Mouse (Mus musculus) forebrain, embryonic 10.5 days (tissue): ENCODE measurements around the gene Pnpo. TPM values are rescaled to one million over a fixed set of nuclear protein-coding genes. Genes with fewer than 3 reads are reported as not detected.

Source experiments
- DNase-seq: peaks from one replicate; pipeline ENCODE4 v3.0.0-alpha.2; 2017; ENCODE audit warnings: low spot score; ENCODE audit errors: extremely low spot score
- H3K27ac ChIP-seq: fragments of 300-500 bp; sonication (generic); 2 replicates; pipeline ENCODE4 v1.5.1; 2016; ENCODE audit warnings: mild to moderate bottlenecking
- H3K27me3 ChIP-seq: fragments of 300-500 bp; sonication (generic); 2 replicates; pipeline ENCODE4 v1.6.1; 2016; ENCODE audit warnings: mild to moderate bottlenecking; ENCODE audit not compliant: poor library complexity, severe bottlenecking
- H3K36me3 ChIP-seq: fragments of 300-500 bp; sonication (generic); replicated peaks from 2 replicates; pipeline ENCODE4 v1.6.1; 2016; ENCODE audit warnings: mild to moderate bottlenecking, moderate library complexity
- H3K4me1 ChIP-seq: fragments of 300-500 bp; sonication (generic); 2 replicates; pipeline ENCODE4 v1.6.1; 2016
- H3K4me3 ChIP-seq: fragments of 300-500 bp; sonication (generic); 2 replicates; pipeline ENCODE4 v1.5.1; 2016; ENCODE audit warnings: mild to moderate bottlenecking, moderate library complexity
- H3K9me3 ChIP-seq: fragments of 300-500 bp; sonication (generic); 2 replicates; pipeline ENCODE4 v1.6.1; 2016; ENCODE audit warnings: mild to moderate bottlenecking, moderate library complexity
- WGBS: fragments of 180-500 bp; shearing (Covaris S2); methylation state at CpG from one replicate; pipeline ENCODE4 v1.1.7; 2016; 5-methylcytosine and 5-hydroxymethylcytosine counted together
- polyA plus RNA-seq: library from polyadenylated mRNA; unstranded; fragments of >200 nt; fragmentation: Nextera tagmentation; extraction: Ambion mirVana; gene quantifications from 2 replicates; pipeline ENCODE4 v1.2.1, GENCODE M21; 2016

Gene Pnpo
- polyA plus RNA-seq, 1 experiment from 2014 or later = 40.7 TPM

DNA sequence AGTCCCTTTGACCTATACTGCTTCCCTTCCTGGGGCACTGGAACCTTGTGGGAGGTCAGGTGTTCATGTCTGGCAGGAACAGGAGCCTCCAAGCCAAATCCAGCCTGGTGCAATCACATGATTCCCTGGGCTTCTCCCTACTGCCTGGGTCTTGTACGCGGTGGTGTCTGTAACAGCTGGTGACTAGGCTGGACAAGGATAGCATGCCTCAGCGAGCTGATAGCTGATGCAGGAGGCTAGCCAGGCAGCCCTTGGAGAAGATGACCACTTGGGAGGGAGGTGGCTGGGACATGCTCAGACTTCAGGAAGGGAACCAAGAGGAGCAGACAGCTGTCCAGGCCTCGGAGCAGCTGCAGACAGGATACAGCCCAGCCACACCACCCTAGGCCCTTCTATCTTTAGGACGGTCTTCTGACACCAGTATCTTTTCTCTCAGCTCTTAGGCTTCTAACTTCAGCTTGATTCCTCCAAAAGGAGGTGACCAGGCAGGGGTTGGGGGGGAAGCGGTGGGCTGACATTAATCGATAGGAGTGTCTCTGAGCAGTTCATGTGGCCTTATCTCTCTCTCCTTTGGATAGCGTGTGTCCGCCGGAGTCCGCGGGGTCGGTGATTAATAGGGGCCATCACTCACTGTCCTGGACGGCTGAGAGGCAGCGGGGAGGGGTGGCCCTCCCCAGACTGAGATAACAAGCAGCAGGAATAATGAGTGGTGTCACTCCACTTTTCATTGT is 37.2 kb downstream of the Pnpo start:
- no peak for DNase-seq
- H3K27me3 ChIP-seq = no peaks in the 10 kb centered on the region
- H3K9me3 ChIP-seq = no peaks in the 10 kb centered on the region
- 80% methylated on average over 15 of the region's 15 CpGs for WGBS
- H3K27ac ChIP-seq = peak overlapping the region; percentile 86
- H3K36me3 ChIP-seq = peaks cover 59% of the 10 kb centered on the region
- H3K4me1 ChIP-seq = peaks cover 87% of the 10 kb centered on the region
- H3K4me3 ChIP-seq = no peak overlapping the region

- DNase-seq = peak; percentile 83
- H3K4me3 ChIP-seq = peak overlapping the region; percentile 0; the same call in 1 of the 2 replicates
- peak overlapping the region; percentile 91 for H3K27ac ChIP-seq
- H3K27me3 ChIP-seq = no peaks in the 10 kb centered on the region
- peaks cover 25% of the 10 kb centered on the region for H3K36me3 ChIP-seq
- WGBS = 10% methylated on average over 16 of the region's 16 CpGs
- H3K4me1 ChIP-seq = peaks cover 95% of the 10 kb centered on the region
- H3K9me3 ChIP-seq = no peaks in the 10 kb centered on the region
Measured at GRCm38 (mm10) chr11:96902639-96903635, 40.8 kb downstream of the Pnpo start.

- H3K27me3 ChIP-seq = no peaks in the 10 kb centered on the region
Measured at GRCm38 (mm10) chr11:96901332-96901731, 42.5 kb downstream of the Pnpo start.

GRCm38 (mm10) chr11:96899449-96900306 is 44.1 kb downstream of the Pnpo start:
- no peaks in the 10 kb centered on the region for H3K36me3 ChIP-seq
- peak overlapping the region; percentile 36 for H3K4me3 ChIP-seq
- DNase-seq = peak; percentile 93
- no peaks in the 10 kb centered on the region for H3K27me3 ChIP-seq
- WGBS = 20% methylated on average over 13 of the region's 13 CpGs
- peaks cover 86% of the 10 kb centered on the region for H3K4me1 ChIP-seq
- H3K27ac ChIP-seq = peak overlapping the region; percentile 91
- H3K9me3 ChIP-seq = 0 out of 2 replicates have a peak, but pooled peaks cover 1% of the 10 kb centered on the region

More at GRCm38 (mm10) chr11:96901332-96901731, 42.5 kb downstream of the Pnpo start:
- Histone ChIP-seq H3K9me3 (no peaks in the 10 kb centered on the region), H3K4me3 (no peak overlapping the region), H3K4me1 (peaks cover 95% of the 10 kb centered on the region), H3K36me3 (peaks cover 9% of the 10 kb centered on the region), H3K27ac (peak overlapping the region; percentile 91)
- WGBS = 80% methylated on average over 9 of the region's 9 CpGs
- DNase-seq = no peak

DNA sequence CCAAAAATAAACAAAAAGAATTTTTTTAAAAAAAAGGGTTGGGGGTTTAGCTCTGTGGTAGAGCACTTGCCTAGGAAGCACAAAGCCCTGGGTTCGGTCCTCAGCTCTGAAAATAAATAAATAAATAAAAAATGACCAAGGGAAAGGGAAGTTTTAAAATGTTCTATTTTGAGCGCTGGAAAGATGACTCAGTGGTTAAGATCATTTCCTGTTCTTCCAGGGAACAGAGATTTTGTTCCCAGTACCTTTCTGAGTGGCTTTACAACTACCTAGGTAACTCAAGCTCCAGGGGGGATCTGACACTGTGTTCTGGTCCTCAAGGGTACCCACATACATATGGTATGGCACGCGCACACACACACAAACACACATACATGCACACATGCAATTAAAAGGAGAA is 47.9 kb downstream of the Pnpo start:
- H3K9me3 ChIP-seq = 0 out of 2 replicates have a peak, but pooled peaks cover 6% of the 10 kb centered on the region
- no peaks in the 10 kb centered on the region for H3K36me3 ChIP-seq
- no peak for DNase-seq
- peaks cover 75% of the 10 kb centered on the region for H3K4me1 ChIP-seq
- peak overlapping the region; percentile 90 for H3K27ac ChIP-seq
- no peaks in the 10 kb centered on the region for H3K27me3 ChIP-seq
- 91% methylated on average over 4 of the region's 4 CpGs for WGBS
- H3K4me3 ChIP-seq = no peak overlapping the region

DNA sequence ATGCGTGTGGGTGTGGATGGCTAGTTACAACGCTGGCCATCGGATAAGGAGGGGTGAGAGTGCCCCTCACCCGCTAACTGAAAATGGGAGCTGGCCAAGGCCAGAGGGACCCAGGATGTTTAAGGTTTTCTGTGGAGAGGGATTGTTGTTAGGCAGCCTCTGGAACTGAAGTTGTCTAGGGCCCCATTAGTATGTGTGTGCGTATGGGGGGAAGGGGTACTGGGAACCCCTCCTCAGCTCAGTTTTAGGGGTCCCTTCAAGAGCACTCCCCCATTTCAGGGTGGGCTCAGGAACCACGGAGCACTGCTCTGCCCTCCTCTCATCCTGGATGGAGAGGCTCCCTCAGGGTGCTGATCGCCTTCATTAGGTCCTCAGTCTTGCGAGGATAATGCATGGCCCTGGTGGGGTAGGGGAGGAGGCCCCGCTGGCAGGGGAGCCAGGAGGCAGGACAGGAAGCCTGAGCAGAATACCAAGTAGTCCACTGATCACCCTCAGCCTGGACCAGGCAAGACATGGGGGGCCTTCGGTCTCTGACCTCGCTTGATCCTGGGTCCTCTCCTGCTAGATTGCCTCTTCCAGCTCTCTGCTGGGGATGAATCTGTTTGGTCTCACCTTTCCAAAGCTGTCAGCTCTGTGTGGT is 50.5 kb downstream of the Pnpo start:
- peaks cover 51% of the 10 kb centered on the region for H3K4me1 ChIP-seq

GRCm38 (mm10) chr11:96891784-96892527 is 51.8 kb downstream of the Pnpo start:
- no peak for DNase-seq
- Histone ChIP-seq H3K36me3 (no peaks in the 10 kb centered on the region), H3K27me3 (no peaks in the 10 kb centered on the region), H3K27ac (peak overlapping the region; percentile 81), H3K4me1 (peaks cover 43% of the 10 kb centered on the region), H3K9me3 (0 out of 2 replicates have a peak, but pooled peaks cover 6% of the 10 kb centered on the region), H3K4me3 (no peak overlapping the region)
- WGBS = 65% methylated on average over 14 of the region's 14 CpGs

More for the DNA sequence above, 50.5 kb downstream of the Pnpo start:
- Histone ChIP-seq H3K27me3 (no peaks in the 10 kb centered on the region), H3K27ac (peak overlapping the region; percentile 81), H3K36me3 (no peaks in the 10 kb centered on the region), H3K4me3 (no peak overlapping the region), H3K9me3 (0 out of 2 replicates have a peak, but pooled peaks cover 6% of the 10 kb centered on the region)
- WGBS = 67% methylated on average over 11 of the region's 11 CpGs
- peak; percentile 14 for DNase-seq

Other genes starting within 250 kb of the Pnpo start
- 25.7 and 27.5 TPM in 2 replicates for gene Snx11, start 166.4 kb downstream of the Pnpo start, polyA plus RNA-seq
- gene Cbx1, start 154.9 kb downstream of the Pnpo start, polyA plus RNA-seq = 188 and 202 TPM in 2 replicates
- gene Nfe2l1, start 114.0 kb downstream of the Pnpo start, polyA plus RNA-seq = 64.7 and 66.0 TPM in 2 replicates
- 25.1 and 25.6 TPM in 2 replicates for gene Copz2, start 94.1 kb downstream of the Pnpo start, polyA plus RNA-seq
- 107 and 111 TPM in 2 replicates for gene Cdk5rap3, start 27.5 kb downstream of the Pnpo start, polyA plus RNA-seq
- 0.36 and 0.40 TPM in 2 replicates for gene Prr15l, start 15.9 kb downstream of the Pnpo start, polyA plus RNA-seq
- 29.7 and 30.9 TPM in 2 replicates for gene Sp2, start 39.0 kb upstream of the Pnpo start, polyA plus RNA-seq
- gene Sp6, start 69.4 kb upstream of the Pnpo start, polyA plus RNA-seq = 1.8 and 2.1 TPM in 2 replicates
- gene Scrn2, start 86.0 kb upstream of the Pnpo start, polyA plus RNA-seq = 44.1 and 44.6 TPM in 2 replicates
- 2.6 and 2.7 TPM in 2 replicates for gene Lrrc46, start 97.4 kb upstream of the Pnpo start, polyA plus RNA-seq
- 84.6 and 88.3 TPM in 2 replicates for gene Mrpl10, start 97.6 kb upstream of the Pnpo start, polyA plus RNA-seq
- gene Osbpl7, start 106.6 kb upstream of the Pnpo start, polyA plus RNA-seq = 8.4 and 8.9 TPM in 2 replicates
- 0.23 and 0.37 TPM in 2 replicates for gene Tbx21, start 171.3 kb upstream of the Pnpo start, polyA plus RNA-seq
- gene Tbkbp1, start 207.5 kb upstream of the Pnpo start, polyA plus RNA-seq = 3.9 and 4.0 TPM in 2 replicates
- gene Kpnb1, start 243.9 kb upstream of the Pnpo start, polyA plus RNA-seq = 98.3 and 99.9 TPM in 2 replicates